Mouse (Mus musculus) cerebral cortex, adult 2 months (tissue): ENCODE results near the gene Lcp2.

Experiments
- WGBS: fragments of 180-500 bp; shearing (Covaris S2); methylation state at CpG from one replicate; pipeline ENCODE4 v1.1.7; 2018; 5-methylcytosine and 5-hydroxymethylcytosine counted together

Lcp2 gene

GRCm38 (mm10) chr11:34087064-34087463 is 40.3 kb downstream of the Lcp2 start:
- 77% methylated on average over 3 of the region's 3 CpGs for WGBS

DNA sequence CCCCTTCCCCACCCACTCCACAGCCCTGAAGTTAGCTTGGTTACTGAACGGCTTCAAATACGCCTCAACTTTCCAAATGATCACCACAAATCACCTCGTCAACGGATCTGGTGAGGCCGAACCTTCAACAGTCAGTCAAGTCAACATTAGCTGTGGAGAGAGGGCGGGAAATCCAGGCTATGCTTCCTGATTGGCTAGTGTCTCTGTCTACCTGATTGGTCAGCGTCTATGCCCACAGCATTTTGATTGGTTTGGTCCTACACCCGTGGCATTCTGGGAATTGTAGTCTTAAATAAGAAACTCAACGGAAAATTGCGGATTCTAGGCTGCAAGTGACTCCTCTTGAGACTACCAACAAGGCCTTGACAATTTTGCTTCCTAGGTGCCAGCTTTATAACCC is 51.7 kb downstream of the Lcp2 start, which contains the start of gene 4930469K13Rik:
Gene 4930469K13Rik, minus strand, starts transcription at position 133 of the 400 bp plus-strand sequence.
- 85% methylated on average over 10 of the region's 10 CpGs for WGBS

DNA sequence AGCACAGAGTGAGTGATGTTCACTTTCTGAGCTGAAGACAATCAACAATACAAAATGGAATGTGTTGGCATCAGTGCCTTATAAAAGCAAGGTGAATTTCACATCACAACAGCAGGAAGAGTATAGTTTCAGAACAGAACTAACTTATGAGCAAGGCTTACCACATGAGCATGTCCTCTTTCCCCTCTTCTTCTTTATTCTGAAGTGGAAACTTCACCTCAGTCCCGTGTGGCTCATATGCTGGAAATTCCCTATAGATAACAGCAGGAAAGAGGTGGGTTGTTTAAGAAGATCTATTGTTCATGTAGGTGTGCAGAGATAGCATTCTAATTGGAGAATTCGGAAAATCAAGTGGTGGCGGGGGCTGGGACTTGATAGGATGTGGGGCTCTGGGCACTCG is 55.1 kb downstream of the Lcp2 start:
- 83% methylated on average over 4 of the region's 4 CpGs for WGBS

DNA sequence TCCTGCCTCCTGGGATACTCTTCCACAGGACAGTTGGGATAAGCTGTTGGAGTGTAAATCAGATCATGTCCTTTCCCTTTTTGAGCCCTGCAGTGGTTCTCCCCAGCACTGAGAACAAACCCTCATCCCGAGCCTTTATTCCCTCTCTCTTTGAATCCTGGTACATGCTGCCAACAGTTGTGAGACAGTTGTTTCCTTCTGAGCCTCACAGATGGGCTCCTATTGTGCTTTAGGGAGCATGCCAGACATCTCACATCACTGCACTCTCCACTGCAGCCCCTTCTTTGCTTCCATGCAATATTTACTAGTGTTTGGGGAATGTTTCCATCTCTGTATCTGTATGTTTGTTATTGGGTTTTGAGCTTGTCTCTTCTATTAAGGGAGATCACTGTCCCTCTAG is 58.2 kb downstream of the Lcp2 start:
- WGBS: 31% methylated on average over 1 of the region's 1 CpGs

DNA sequence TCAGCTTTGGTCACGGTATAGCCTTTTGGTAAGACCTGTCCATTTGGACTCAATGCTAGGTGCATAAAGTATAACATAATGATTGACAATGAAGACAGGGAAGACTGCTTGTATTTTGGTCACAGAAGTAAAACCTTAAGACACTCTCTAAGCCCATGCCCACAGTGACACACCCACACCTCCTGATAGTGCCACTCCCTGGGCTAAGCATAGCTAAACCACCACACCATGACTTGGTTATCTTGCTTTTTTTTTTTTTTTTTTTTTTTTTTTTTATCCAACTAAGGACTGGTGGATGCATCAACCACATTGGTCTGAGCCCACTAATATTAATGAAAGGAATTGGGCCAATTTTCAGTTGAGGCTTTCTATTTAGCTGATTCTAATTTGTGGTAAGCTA is 62.5 kb downstream of the Lcp2 start:
- 96% methylated on average over 1 of the region's 1 CpGs for WGBS

DNA sequence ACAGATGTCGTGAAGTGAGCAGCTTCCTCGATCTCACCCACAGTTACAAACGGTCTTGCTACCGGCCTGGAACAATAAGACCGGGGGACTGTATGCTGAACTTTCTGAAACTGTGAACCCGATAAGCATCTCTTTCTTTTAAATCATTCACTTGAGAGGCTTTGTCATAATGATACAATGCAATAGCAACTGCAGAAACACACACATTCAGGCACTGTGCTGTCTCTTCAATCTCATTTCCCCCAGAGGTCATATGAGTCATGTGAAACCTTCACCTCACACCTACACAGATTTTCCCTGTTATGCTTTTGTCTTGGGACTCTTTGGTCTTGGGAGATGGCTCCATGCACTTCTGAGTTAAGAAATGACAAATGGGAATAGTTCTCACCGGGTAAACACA is 65.2 kb downstream of the Lcp2 start:
- 84% methylated on average over 7 of the region's 7 CpGs for WGBS

GRCm38 (mm10) chr11:34112781-34113380 is 66.2 kb downstream of the Lcp2 start:
- 55% methylated on average over 4 of the region's 4 CpGs for WGBS

- WGBS: 44% methylated on average over 2 of the region's 2 CpGs
These were observed 67.0 kb downstream of the Lcp2 start for GRCm38 (mm10) chr11:34113760-34114159.

- WGBS: 43% methylated on average over 2 of the region's 2 CpGs
These were observed 69.9 kb downstream of the Lcp2 start for GRCm38 (mm10) chr11:34116572-34117135.

DNA sequence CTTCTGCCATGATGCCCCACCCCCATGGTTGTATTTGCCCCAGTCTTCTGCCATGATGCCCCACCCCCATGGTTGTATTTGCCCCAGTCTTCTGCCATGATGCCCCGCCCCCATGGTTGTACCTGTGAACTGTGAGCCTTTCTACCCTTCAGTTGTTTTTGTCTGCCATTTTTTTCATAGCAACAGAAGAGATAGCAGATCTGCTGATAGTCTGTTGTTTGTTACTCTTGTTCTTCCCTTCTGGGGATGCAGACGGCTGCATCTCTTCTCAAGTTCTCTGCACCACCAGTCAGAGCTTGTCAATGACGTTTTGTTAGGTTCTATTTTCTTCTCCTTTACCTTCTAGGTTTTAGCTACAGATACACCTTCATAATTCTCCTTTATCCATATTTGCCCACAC is 70.9 kb downstream of the Lcp2 start:
- WGBS: 79% methylated on average over 3 of the region's 3 CpGs

- WGBS: 56% methylated on average over 3 of the region's 3 CpGs
These were observed 71.6 kb downstream of the Lcp2 start for GRCm38 (mm10) chr11:34118319-34118718.

DNA sequence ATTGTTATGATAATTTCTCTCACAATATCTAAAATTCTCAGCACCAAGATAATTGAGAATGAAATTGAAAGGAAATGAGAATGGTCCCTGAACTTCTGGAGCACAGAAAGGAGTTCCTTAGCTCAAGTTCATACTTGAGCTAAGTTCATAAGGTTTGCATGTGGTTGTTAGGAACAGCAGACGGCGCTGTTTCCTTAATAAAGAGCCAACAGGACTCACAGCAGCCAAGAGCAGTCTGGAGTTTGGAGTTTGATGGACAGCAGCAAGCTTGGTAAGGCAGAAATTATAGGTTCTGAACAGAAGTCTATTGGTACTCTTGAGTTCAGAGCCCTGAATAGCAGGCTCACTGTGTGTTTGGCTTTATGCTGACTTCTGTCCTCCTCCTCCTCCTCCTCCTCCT is 76.4 kb downstream of the Lcp2 start:
- WGBS: 18% methylated on average over 2 of the region's 2 CpGs

DNA sequence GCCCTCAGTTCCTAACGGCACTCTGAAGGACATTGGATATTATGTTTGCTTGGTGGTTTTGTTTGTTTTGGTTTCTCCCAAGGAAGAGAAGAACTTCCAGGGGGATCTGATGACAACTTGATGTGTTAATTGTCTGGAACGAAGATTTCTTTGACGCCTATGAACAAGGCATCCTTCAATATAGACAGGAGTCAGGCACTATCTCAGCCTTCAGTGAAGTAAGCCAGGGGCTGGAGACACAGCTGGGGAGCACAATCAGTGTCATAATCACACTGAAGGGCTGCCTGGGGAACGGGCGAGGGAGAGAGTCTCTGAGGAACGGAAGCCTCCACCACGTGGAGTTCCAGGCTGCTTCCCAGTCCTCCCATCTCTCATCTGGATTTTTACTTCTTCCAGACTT is 78.1 kb downstream of the Lcp2 start:
- WGBS: 77% methylated on average over 7 of the region's 7 CpGs

DNA sequence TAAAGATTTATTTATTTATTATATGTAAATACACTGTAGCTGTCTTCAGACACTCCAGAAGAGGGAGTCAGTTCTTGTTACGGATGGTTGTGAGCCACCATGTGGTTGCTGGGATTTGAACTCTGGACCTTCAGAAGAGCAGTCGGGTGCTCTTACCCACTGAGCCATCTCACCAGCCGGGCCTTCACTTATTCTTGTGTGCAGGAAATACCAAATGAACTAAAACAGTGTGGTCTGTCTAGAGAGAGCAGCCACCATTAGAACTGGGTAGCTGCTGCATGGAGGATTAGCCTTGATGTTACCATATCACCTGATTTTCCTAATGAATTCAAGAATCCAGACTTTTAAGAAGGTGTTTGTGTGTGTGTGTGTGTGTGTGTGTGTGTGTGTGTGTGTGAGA is 79.0 kb downstream of the Lcp2 start:
- WGBS: 80% methylated on average over 3 of the region's 3 CpGs

DNA sequence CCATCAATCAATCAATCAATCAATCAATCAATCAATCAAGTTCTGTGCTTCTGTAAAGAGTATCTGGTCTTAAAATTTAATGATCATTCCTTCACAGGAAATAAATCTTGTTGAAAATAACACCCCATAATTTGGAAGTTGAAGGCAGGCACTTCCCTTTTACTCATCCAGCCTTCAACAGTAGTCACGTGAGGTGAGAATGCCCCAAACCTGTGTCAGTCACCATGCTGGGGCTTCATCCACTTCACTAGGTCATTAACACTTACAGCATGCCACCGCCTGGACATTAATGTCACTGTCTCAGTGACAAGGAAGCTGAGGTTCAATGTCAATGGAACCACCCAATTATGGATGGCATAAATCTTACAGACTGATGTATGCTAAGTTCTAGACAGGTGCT is 81.7 kb downstream of the Lcp2 start:
- 93% methylated on average over 2 of the region's 2 CpGs for WGBS

DNA sequence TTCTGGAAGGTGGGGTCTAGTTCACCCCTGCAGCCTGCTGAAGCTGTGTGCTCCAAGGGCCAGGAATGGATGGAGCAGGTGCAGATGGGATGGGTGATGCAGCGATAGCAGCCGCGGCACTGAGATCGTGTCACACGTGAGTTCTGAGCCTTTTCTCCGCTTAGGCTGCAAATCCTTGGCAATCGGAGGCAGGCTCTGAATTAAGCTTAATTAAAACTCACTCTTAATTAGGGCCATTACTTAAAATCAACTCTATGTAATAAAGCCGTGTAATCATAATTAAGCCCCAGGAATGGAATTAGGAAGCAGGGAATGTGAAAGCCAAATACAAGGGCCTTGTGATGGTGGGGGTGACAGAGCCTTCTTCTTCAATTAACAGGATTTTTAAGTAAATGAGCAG is 92.6 kb downstream of the Lcp2 start:
- whole genome bisulfite sequencing: 78% methylated on average over 8 of the region's 8 CpGs
